Mouse (Mus musculus) limb, embryonic 14.5 days (tissue): Measurements from ENCODE around the gene Lbhd2. TPM values are rescaled to one million over a fixed set of nuclear protein-coding genes. Genes with fewer than 3 reads are reported as not detected.

Experiments
- ATAC-seq: fragments of 200-750 bp; cut with Nextera tagmentation; 2 replicates; pipeline ENCODE4 v1.8.0; 2017; ENCODE audit warnings: low read depth, moderate number of reproducible peaks, moderate TSS enrichment; ENCODE audit not compliant: low FRiP score
- DNase-seq: peaks from one replicate; pipeline ENCODE4 v3.0.0-alpha.2; 2015; ENCODE audit warnings: low spot score
- H3K27ac ChIP-seq: fragments of 300-500 bp; sonication (generic); replicated peaks from 2 replicates; pipeline ENCODE4 v1.5.1; 2014; ENCODE audit warnings: low read depth, mild to moderate bottlenecking, low read length, moderate library complexity, mixed read lengths
- H3K27me3 ChIP-seq: fragments of 300-500 bp; sonication (generic); 2 replicates; pipeline ENCODE4 v1.6.1; 2014; ENCODE audit warnings: low read length, mixed read lengths; ENCODE audit not compliant: control insufficient read depth, insufficient read depth
- H3K36me3 ChIP-seq: fragments of 300-500 bp; sonication (generic); 2 replicates; pipeline ENCODE4 v1.6.1; 2014; ENCODE audit warnings: mild to moderate bottlenecking, low read length, moderate library complexity, mixed read lengths; ENCODE audit not compliant: control insufficient read depth, insufficient read depth
- H3K4me1 ChIP-seq: fragments of 300-500 bp; sonication (generic); 2 replicates; pipeline ENCODE4 v1.6.1; 2014; ENCODE audit warnings: antibody characterized with exemption, low read length, mixed read lengths; ENCODE audit not compliant: control insufficient read depth, insufficient read depth
- H3K4me2 ChIP-seq: fragments of 300-500 bp; sonication (generic); replicated peaks from 2 replicates; pipeline ENCODE4 v1.6.1; 2014; ENCODE audit warnings: low read depth, mild to moderate bottlenecking, low read length, moderate library complexity; ENCODE audit not compliant: severe bottlenecking
- H3K4me3 ChIP-seq: fragments of 300-500 bp; sonication (generic); replicated peaks from 2 replicates; pipeline ENCODE4 v1.5.1; 2014; ENCODE audit warnings: low read length
- H3K9ac ChIP-seq: fragments of 300-500 bp; sonication (generic); 2 replicates; pipeline ENCODE4 v1.6.1; 2014; ENCODE audit warnings: mild to moderate bottlenecking, low read depth, low read length, moderate library complexity; ENCODE audit not compliant: severe bottlenecking
- H3K9me3 ChIP-seq: fragments of 300-500 bp; sonication (generic); 2 replicates; pipeline ENCODE4 v1.6.1; 2016; ENCODE audit warnings: low read length; ENCODE audit not compliant: control insufficient read depth
- POLR2A ChIP-seq: fragments of 200-500 bp; IDR thresholded peaks from 2 replicates; pipeline ENCODE4 v1.8.0; 2012; ENCODE audit warnings: inconsistent platforms, mild to moderate bottlenecking, moderate library complexity, borderline replicate concordance; ENCODE audit not compliant: insufficient read depth, insufficient read length; ENCODE audit errors: extremely low read depth
- WGBS: fragments of 180-500 bp; shearing (Covaris S2); extraction: QIAGEN DNeasy Blood & Tissue Kit; methylation state at CpG from one replicate; pipeline ENCODE4 v1.1.7; 2014; 5-methylcytosine and 5-hydroxymethylcytosine counted together
- polyA plus RNA-seq, 2 experiments: library from polyadenylated mRNA; depleted of rRNA in 1 of 2; stranded (reverse) in 1 of 2; unstranded in 1 of 2; fragments of >200 nt; fragmentation: Nextera tagmentation in 1 of 2; extraction: Ambion mirVana in 1 of 2; gene quantifications; 2 replicates each; pipeline versions ENCODE4 v1.2.1 to v1.2.3; 2012 to 2014

Gene Lbhd2
- polyA plus RNA-seq, 2 experiments = 11.0 to 19.2 TPM

DNA sequence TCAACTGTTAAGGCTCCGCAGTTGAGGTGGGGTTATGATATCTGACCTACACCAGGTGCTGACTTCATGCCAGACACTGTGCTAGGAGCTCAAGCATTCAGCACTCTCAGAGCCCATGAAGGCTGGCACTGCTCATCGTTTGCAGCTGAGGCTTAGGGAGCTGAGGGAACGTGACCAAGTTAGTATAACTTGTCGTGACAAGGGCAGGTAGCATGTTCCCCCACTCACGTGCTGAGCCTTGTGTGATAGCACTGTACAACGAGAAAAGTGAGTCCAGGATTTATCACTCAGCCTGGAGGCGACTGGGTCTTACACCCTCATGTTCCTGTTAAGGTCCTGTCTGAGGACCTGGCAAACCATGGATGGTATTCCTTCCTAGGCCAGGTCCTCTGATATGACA is 45.0 kb downstream of the Lbhd2 start:
- H3K27ac ChIP-seq = no peak overlapping the region
- TF ChIP-seq POLR2A = no peak
- no peak overlapping the region for H3K4me3 ChIP-seq
- no peaks in the 10 kb centered on the region for H3K36me3 ChIP-seq
- no peak overlapping the region for H3K4me2 ChIP-seq
- peaks cover 20% of the 10 kb centered on the region for H3K4me1 ChIP-seq
- 78% methylated on average over 7 of the region's 7 CpGs for WGBS
- DNase-seq (no peak), ATAC-seq (no peak)
- H3K9me3 ChIP-seq = no peaks in the 10 kb centered on the region
- H3K27me3 ChIP-seq = peaks cover 42% of the 10 kb centered on the region
- H3K9ac ChIP-seq = no peak overlapping the region

DNA sequence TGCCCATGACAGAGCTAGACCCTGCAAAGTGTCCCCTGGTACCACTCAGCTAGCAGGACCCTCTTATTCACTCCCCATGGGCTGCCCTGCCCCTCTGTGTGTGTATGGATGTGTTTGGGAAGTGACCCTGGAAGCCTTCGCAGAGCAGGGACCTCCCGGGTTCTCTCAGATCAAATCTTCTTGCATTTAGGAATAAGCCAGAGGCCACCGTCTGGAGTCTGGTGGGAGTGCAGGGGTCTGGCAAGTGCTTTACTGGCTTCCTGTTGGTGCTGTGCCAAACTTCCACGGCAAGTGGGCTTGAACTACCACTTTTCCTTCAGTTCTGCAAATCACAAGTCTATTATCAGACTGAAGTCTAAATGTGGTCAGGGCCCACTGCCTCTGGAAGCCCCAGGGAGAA is 47.4 kb downstream of the Lbhd2 start:
- Histone ChIP-seq H3K36me3 (no peaks in the 10 kb centered on the region), H3K27me3 (peaks cover 18% of the 10 kb centered on the region), H3K9ac (no peak overlapping the region), H3K4me2 (no peak overlapping the region), H3K9me3 (no peaks in the 10 kb centered on the region), H3K4me1 (peaks cover 18% of the 10 kb centered on the region), H3K27ac (no peak overlapping the region), H3K4me3 (no peak overlapping the region)
- WGBS = 20% methylated on average over 4 of the region's 4 CpGs
- no peak for ATAC-seq
- no peak for DNase-seq
- no peak for TF ChIP-seq POLR2A

DNA sequence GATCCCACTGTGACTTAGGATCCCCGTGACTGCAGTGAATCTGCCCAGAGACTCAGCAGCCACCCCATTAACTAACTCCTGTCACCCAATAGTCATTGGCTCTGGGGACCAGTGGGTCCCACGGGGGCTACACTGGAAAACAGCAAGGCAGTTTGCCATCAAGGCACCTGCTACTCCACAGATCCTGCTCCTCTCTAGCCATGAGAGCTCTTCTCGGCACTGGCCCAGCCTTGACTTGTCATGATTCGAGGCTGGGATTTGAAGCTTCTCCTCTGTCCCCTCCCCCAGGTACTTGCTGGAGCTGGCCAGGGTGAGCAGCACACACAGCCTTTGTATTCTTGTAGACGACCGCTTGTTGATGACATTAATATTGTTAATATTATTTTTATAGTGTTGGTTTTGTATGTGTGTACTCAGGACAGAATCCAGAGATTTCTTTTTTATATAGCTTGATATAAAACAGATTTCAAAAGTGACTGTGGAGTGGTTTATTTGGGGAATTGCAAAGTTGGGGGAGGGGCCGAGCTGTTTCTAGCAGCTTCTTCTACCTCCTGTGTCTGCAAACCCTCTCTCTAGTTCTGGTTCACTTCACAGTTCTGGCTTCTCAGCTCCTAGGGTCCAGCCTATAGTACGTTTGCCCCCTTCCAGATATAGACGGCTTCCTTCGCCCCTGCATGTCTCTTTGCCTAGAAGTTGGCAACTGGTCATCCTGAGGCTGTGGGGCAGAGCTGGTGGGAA is 48.1 kb downstream of the Lbhd2 start:
- no peak overlapping the region for H3K9ac ChIP-seq

DNA sequence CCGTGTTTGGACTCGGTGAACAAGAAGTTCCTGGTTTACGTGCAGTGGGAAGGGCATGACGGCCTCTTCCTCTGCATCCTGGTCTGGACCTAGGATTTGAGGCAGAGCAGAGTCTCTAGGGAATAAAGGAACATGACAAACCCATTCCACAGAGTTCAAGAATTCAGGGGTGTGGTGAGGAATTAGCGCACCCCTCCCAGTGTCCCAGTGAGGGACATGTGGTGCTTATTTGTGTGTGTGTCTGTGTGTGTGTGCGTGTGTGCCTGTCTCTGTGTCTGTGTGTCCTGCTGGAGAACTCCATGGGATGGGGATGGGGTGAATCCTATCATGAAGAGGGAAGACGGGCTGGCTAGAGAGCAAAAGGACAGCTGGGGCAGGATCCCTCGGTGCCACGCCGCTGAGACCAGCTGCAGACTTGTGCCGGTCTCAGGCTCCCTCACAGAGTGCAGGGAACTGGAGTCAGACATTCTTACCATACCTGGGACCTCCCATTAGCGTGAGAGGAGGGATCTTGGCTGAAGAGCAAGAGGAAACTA is 48.8 kb downstream of the Lbhd2 start:
- no peak for TF ChIP-seq POLR2A
- H3K27me3 ChIP-seq = 0 out of 2 replicates have a peak, but pooled peaks cover 4% of the 10 kb centered on the region
- H3K9me3 ChIP-seq = no peaks in the 10 kb centered on the region
- H3K36me3 ChIP-seq = no peaks in the 10 kb centered on the region
- no peak for DNase-seq
- WGBS = 65% methylated on average over 12 of the region's 12 CpGs
- H3K9ac ChIP-seq = no peak overlapping the region
- no peak for ATAC-seq
- no peak overlapping the region for H3K4me2 ChIP-seq
- H3K27ac ChIP-seq = no peak overlapping the region
- no peak overlapping the region for H3K4me3 ChIP-seq
- H3K4me1 ChIP-seq = peaks cover 16% of the 10 kb centered on the region

More for the DNA sequence above, 48.1 kb downstream of the Lbhd2 start:
- 51% methylated on average over 10 of the region's 10 CpGs for WGBS
- H3K4me3 ChIP-seq = no peak overlapping the region
- no peaks in the 10 kb centered on the region for H3K9me3 ChIP-seq
- peaks cover 17% of the 10 kb centered on the region for H3K4me1 ChIP-seq
- no peak overlapping the region for H3K27ac ChIP-seq
- no peak for ATAC-seq
- DNase-seq = no peak
- H3K27me3 ChIP-seq = peaks cover 11% of the 10 kb centered on the region; the same call in 1 of the 2 replicates
- no peak overlapping the region for H3K4me2 ChIP-seq
- H3K36me3 ChIP-seq = no peaks in the 10 kb centered on the region
- no peak for TF ChIP-seq POLR2A

DNA sequence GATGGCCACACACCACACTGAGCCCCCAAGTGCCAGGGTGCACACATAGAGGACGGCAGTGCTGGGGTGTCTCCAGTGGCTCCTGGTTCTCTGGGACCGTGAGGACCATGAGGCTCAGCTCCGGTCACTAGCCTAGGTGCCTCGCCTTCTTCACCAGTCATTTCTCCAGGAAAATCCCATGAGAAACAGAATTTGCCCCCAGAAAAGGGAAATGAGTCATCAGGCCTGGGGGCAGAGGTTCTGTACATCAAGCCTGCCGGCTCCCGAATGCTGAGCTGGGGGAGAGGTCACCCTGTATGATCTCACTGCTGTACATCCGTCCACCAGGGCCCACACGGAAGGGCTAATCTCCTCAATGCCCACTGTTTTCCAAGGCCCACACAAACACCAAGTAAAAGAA is 49.3 kb downstream of the Lbhd2 start:
- no peak overlapping the region for H3K27ac ChIP-seq
- no peaks in the 10 kb centered on the region for H3K9me3 ChIP-seq
- no peak overlapping the region for H3K4me2 ChIP-seq
- no peak for TF ChIP-seq POLR2A
- no peak overlapping the region for H3K4me3 ChIP-seq
- 0 out of 2 replicates have a peak, but pooled peaks cover 4% of the 10 kb centered on the region for H3K27me3 ChIP-seq
- no peaks in the 10 kb centered on the region for H3K36me3 ChIP-seq
- H3K4me1 ChIP-seq = peaks cover 13% of the 10 kb centered on the region
- DNase-seq (no peak), ATAC-seq (no peak)
- H3K9ac ChIP-seq = no peak overlapping the region
- WGBS = 53% methylated on average over 8 of the region's 8 CpGs

DNA sequence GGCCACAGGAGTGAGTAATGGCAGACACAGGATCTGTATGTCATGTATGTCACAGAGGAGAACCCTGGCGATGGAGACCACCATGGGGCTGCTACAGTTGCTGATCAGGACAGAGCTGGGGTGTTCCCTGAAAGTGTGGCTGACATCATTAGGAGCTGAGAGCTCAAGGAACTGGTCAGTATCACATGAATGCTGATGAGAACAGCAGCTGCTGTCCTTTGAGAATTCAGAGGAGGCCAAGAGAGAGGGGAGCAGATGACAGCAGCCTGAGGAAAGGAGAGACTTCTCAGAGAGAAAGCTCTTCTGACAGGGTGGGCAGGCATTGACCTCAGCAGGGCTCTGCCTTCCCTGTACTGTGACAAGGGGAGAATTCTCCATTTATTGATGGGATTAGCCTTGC is 51.1 kb downstream of the Lbhd2 start:
- no peak for DNase-seq

More for the DNA sequence above, 51.1 kb downstream of the Lbhd2 start:
- no peak for ATAC-seq
- Histone ChIP-seq H3K36me3 (no peaks in the 10 kb centered on the region), H3K9ac (no peak overlapping the region), H3K4me1 (peaks cover 13% of the 10 kb centered on the region), H3K9me3 (no peaks in the 10 kb centered on the region), H3K4me2 (no peak overlapping the region), H3K4me3 (no peak overlapping the region), H3K27me3 (no peaks in the 10 kb centered on the region), H3K27ac (no peak overlapping the region)
- TF ChIP-seq POLR2A = no peak
- 92% methylated on average over 1 of the region's 1 CpGs for WGBS

Other genes with a start within 250 kb of the Lbhd2 start
- gene Traf3, start 240.4 kb upstream of the Lbhd2 start, polyA plus RNA-seq (2012; rRNA removed) = 20.2 and 24.1 TPM in 2 replicates
- 12.8 and 15.1 TPM in 2 replicates for gene Traf3, start 240.4 kb upstream of the Lbhd2 start, polyA plus RNA-seq (2014; fragmentation: Nextera tagmentation; extraction: Ambion mirVana)
- 0.08 and 0.18 TPM in 2 replicates for gene 4930595D18Rik, start 222.3 kb upstream of the Lbhd2 start, polyA plus RNA-seq (2012; rRNA removed)
- gene 4930595D18Rik, start 222.3 kb upstream of the Lbhd2 start, polyA plus RNA-seq (2014; fragmentation: Nextera tagmentation; extraction: Ambion mirVana) = not detected in 2 replicates
- gene Amn, start 135.7 kb upstream of the Lbhd2 start, polyA plus RNA-seq (2012; rRNA removed) = 1.4 and 1.7 TPM in 2 replicates
- gene Amn, start 135.7 kb upstream of the Lbhd2 start, polyA plus RNA-seq (2014; fragmentation: Nextera tagmentation; extraction: Ambion mirVana) = 0.55 and 0.97 TPM in 2 replicates
- 163 and 215 TPM in 2 replicates for gene Cdc42bpb, start 29.1 kb upstream of the Lbhd2 start, polyA plus RNA-seq (2012; rRNA removed)
- 37.0 and 39.7 TPM in 2 replicates for gene Cdc42bpb, start 29.1 kb upstream of the Lbhd2 start, polyA plus RNA-seq (2014; fragmentation: Nextera tagmentation; extraction: Ambion mirVana)
- 11.7 and 14.9 TPM in 2 replicates for gene Exoc3l4, start 10.2 kb downstream of the Lbhd2 start, polyA plus RNA-seq (2012; rRNA removed)
- 7.4 and 7.7 TPM in 2 replicates for gene Exoc3l4, start 10.2 kb downstream of the Lbhd2 start, polyA plus RNA-seq (2014; fragmentation: Nextera tagmentation; extraction: Ambion mirVana)
- gene Tnfaip2, start 35.7 kb downstream of the Lbhd2 start, polyA plus RNA-seq (2012; rRNA removed) = 9.3 and 10.2 TPM in 2 replicates
- gene Tnfaip2, start 35.7 kb downstream of the Lbhd2 start, polyA plus RNA-seq (2014; fragmentation: Nextera tagmentation; extraction: Ambion mirVana) = 10.0 and 11.4 TPM in 2 replicates
- 14.8 and 15.5 TPM in 2 replicates for gene Gm266, start 79.0 kb downstream of the Lbhd2 start, polyA plus RNA-seq (2012; rRNA removed)
- gene Gm266, start 79.0 kb downstream of the Lbhd2 start, polyA plus RNA-seq (2014; fragmentation: Nextera tagmentation; extraction: Ambion mirVana) = 14.7 and 14.8 TPM in 2 replicates
- gene Eif5, start 131.2 kb downstream of the Lbhd2 start, polyA plus RNA-seq (2012; rRNA removed) = 118 and 129 TPM in 2 replicates
- 472 and 474 TPM in 2 replicates for gene Eif5, start 131.2 kb downstream of the Lbhd2 start, polyA plus RNA-seq (2014; fragmentation: Nextera tagmentation; extraction: Ambion mirVana)
- 69.4 and 80.5 TPM in 2 replicates for gene Mark3, start 167.7 kb downstream of the Lbhd2 start, polyA plus RNA-seq (2012; rRNA removed)
- 49.8 and 63.7 TPM in 2 replicates for gene Mark3, start 167.7 kb downstream of the Lbhd2 start, polyA plus RNA-seq (2014; fragmentation: Nextera tagmentation; extraction: Ambion mirVana)